Mouse (Mus musculus): ENCODE results near the gene Avl9.

- TF ChIP-seq POLR2A (IDR thresholded peaks at IDR 0.05; ENCODE audit: control insufficient read depth, extremely low read depth, insufficient read depth, low read length, poor library complexity), result no peak
- no peak for TF ChIP-seq CTCF (IDR thresholded peaks at IDR 0.05; ENCODE audit: borderline replicate concordance, control insufficient read depth, extremely low read depth, insufficient read depth, low read length, poor library complexity)
These were observed 41.4 kb downstream of the Avl9 start for GRCm38 (mm10) chr6:56756117-56756516.
